Mouse (Mus musculus): ENCODE data around the gene Tcirg1. TPM values are rescaled to one million over a fixed set of nuclear protein-coding genes. Genes with fewer than 3 reads are reported as not detected.

Tcirg1 gene
- 61.0 and 75.4 TPM in 2 replicates for polyA plus RNA-seq (2012; rRNA removed)

GRCm38 (mm10) chr19:3906795-3907786, at the start of gene Tcirg1:
TSS of gene Tcirg1 (minus strand) at chr19:3907133.
- DNase-seq (ENCODE audit: low read depth), result no peak

DNA sequence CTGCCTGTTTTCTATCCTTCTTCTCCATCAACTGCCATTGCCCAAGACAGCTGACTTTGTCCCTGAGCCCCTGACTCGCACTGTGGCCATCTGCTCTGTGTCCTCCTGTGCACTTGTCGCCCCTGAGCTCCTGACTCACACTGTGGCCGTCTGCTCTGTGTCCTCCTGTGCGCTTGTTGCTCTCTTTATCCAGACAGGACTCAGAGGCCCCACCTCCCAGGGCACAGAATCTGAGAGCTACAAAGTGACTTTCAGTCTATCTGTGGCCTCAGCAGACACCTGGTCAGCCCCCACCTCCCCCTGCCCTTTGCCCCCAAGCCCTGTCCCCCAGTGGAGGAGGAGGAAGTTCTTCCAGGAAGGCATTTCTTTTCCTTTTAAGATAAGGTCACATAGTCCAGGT, 48.9 kb upstream of the Tcirg1 start:
- no peak for DNase-seq (ENCODE audit: low read depth)

GRCm38 (mm10) chr19:3955033-3955432, 48.1 kb upstream of the Tcirg1 start:
- DNase-seq (ENCODE audit: low read depth), result no peak

- DNase-seq (ENCODE audit: low read depth), result no peak
Measured at GRCm38 (mm10) chr19:3952099-3952498, 45.2 kb upstream of the Tcirg1 start.

- DNase-seq (ENCODE audit: low read depth), result no peak
Measured at GRCm38 (mm10) chr19:3951461-3951860, 44.5 kb upstream of the Tcirg1 start.

DNA sequence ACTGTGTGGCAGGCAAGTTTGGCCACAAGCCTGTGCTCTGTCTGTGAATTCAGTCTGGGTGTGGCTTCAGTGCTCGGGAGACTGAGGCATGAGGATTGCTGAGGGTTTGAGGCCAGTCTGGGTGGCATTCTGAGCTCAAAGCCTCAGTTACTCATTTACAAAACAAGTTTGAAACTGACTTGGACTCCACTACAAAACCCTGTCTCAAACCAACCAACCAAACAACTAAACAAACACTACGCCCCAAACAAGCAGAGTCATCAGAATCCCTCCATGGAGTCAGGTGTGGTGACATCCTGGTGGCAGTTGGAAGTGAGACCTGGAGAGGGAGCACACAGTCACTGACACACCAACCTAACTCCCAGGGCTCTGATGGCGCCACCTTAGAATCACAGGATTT, 43.4 kb upstream of the Tcirg1 start:
- no peak for DNase-seq (ENCODE audit: low read depth)

DNA sequence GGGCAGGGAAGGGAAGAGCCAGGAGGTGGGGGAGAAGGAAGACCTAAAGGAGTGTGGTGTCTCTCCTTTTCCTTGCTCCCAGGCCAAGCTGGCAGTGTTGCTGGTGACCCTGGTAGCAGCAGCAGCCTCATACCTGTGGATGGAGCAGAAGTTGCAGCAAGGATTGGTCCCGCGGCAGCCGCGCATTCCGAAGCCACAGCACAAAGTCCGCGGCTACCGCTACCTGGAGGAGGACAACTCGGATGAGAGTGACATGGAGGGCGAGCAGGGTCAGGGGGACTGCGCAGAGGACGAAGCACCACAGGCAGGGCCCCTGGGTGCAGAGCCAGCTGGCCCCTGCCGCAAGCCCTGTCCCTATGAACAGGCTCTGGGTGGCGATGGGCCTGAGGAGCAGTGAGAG, 41.6 kb upstream of the Tcirg1 start:
- no peak for DNase-seq (ENCODE audit: low read depth)

- no peak for DNase-seq (ENCODE audit: low read depth)
Measured at GRCm38 (mm10) chr19:3947813-3948212, 40.9 kb upstream of the Tcirg1 start.

DNA sequence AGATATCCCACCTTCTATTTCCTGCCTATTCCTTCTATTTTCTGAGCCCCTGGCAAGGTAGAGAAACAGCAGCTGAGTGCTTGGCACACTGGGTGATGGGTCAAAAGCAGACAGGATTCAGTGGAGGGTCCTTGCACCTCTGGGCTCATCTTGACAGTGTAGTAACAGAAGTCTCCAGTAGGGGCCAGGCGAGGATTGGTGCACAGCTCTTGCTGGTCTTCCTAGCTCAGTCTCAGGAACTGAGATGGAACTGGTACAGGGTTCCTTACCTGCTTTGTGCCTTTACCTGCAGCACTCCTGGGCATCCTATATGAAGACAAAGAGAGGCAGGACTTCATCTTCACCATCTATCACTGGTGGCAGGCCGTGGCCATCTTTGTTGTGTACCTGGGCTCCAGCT, 39.8 kb upstream of the Tcirg1 start:
- DNase-seq (ENCODE audit: low read depth), result no peak

DNA sequence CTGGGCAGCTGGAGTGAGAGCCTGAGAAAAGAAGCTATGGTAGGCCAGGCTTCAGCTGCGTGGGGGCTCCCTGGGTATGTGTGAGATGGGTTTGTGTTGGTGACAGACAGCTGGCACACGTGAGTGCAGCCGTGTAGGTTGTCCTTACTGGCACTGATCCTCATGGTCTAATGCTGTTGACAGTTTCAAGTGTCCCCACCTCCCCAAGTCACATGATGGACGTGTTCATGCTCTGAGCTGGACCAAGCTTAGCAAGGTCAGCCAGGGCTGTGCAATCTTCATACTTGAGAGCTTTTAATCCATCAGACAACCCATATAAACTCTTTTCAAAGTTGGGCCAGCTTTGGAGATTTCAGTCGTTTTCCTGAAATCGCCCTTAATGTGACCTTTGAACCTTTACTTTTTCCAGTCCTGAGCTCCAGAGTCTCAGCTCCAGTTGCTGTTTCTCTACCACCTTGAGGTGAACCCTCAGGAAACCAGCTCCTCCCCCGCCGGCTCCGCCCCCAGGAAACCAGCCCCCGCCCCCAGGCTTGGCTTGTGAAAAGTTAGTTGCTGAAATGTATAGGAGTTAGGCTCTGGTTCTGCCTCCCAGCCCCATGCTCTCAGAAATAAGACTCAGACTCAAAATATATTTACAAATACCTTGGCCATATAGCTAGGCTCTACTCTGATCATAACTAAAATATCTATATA, 39.1 kb upstream of the Tcirg1 start:
- DNase-seq (ENCODE audit: low read depth), result no peak

DNA sequence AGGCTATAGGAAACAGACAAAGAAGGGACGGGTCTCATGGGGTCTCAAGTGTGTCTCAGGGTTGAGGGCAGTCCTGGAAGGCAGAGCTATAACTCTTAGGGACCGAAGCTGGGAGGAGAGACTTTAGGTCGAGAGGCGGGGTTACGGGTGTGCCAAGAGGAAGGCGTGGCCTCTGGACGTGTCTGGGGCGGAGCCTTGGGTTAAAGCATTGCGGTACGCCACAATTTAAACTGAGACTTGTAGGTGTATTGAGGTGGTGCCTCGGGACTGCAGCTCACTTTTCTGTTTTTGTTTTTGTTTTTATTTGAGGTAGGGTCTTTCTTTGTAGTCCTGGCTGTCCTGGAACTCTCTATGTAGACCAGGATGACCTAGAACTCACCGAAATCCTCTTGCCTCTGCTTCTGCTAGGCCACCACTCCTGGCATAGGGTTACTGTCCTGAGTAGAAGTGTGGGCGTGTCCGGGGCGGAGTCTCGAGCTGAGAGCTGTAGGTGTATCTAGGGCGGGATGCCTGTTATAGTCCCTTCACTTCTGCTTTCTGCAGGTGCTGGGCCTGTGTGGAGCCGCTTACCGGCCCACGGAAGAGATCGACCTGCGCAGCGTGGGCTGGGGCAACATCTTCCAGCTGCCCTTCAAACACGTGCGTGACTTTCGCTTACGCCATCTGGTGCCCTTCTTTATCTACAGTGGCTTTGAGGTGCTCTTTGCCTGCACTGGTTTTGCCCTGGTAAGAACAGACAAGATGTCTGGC, 36.2 kb upstream of the Tcirg1 start:
- no peak for DNase-seq (ENCODE audit: low read depth)

- DNase-seq (ENCODE audit: low read depth), result no peak
Measured at GRCm38 (mm10) chr19:3942315-3942714, 35.4 kb upstream of the Tcirg1 start.

- DNase-seq (ENCODE audit: low read depth), result no peak
Measured at GRCm38 (mm10) chr19:3935896-3936850, 29.2 kb upstream of the Tcirg1 start.

GRCm38 (mm10) chr19:3935032-3935895, 28.3 kb upstream of the Tcirg1 start, which contains the start of gene Unc93b1:
TSS of gene Unc93b1 (plus strand) at chr19:3935186.
- no peak for DNase-seq (ENCODE audit: low read depth)

- no peak for DNase-seq (ENCODE audit: low read depth)
Measured at GRCm38 (mm10) chr19:3931716-3932115, 24.8 kb upstream of the Tcirg1 start.

DNA sequence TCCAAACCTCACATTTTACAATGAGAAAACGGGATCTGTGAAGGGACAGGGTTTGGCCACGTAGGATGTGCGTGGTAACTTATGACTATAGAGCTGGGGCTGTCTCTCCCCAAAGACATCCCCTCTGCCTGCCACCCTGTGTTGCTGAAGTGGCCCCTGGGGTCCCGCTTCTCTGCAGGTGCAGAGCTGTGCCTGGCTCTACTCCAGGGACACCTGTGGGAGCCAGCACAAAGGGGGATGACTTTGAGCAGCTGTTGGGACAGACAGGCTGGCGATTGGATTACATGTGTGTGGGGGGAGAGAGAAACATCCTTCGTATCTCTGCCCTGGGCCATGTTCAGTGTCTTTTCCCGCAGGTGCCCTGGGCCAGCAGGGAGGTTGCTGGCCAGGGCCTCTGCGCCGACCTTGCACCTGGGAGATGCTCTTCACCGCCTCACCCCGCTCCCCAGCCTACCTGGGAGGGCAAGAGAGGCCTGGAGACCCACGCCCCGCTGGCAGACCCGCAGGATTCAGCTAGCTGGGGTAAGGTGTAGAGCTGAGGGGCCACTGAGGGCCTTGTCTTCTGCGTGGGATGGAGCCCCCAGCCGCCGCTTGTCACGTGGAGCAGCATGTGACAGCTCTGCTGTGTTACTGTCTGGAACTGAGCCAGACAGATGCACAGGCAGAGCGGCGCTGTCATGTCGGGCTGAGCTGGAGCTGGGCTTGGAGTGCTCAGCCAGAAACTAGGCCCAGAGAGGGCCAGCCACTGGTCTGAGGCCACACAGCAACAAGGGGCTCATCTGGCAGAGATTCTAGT, 23.5 kb upstream of the Tcirg1 start:
- no peak for DNase-seq (ENCODE audit: low read depth)

DNA sequence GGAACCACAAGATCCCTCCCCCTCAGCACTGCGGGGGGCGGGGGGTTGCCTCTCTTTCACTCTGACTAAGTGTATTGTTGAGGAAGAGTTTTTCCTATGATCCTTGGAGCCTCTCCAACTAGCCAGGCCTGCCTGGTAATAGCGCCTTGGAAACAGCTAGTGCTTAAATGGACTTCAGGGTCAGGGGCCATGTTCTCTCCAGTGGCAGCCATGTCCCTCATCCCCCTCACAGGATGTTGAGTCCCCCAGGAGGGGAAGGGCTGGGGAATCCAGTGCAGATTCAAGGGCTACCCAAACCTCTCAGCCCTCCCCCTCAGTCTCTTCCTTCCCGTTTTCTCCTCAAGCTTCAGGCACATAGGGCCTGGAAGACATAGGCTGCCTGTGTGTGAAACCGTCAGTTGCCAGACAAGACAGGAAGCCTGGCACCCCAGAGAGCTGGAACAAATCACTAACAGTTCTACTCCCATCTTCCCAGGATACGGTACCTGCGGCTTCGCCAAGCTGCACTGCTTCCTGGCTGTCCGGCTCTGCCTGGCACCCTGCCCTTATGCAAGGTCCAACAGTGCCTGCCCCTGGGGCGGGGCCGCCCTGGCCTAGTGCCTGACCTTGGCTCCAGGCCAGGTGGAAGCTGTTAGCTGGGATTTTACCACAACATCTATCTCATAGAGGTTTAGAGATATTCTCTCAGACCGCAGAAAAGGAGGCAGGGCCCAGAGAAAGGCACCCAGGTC, 22.4 kb upstream of the Tcirg1 start, which contains the start of gene Aldh3b1:
Gene Aldh3b1, minus strand, starts transcription at position 598 of the 731 bp plus-strand sequence.
- DNase-seq (ENCODE audit: low read depth), result no peak

DNA sequence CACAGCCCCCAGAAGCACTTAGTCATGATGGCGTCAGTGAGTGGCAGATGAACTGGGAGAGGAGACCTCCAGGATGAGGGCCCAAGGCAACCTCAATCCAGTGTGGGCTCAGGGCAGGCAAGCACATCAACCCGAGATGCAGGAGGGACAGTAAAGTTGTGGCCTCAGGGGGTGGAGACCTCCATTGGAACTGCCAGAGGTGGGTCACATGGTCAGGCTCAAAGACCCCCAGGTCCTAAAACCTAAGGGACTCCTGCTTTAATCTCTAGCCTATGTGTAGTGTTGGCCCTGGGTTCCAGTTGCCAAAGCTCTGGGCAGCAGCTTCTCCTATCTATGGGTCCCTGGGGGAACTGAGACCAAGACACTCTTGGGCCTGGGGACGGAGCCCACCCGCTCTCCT, 21.8 kb upstream of the Tcirg1 start:
- no peak for DNase-seq (ENCODE audit: low read depth)

All from gonadal fat pad, adult 2 months (tissue).